Mouse (Mus musculus): ENCODE data around the gene Ttc13.

Ttc13 gene

DNA sequence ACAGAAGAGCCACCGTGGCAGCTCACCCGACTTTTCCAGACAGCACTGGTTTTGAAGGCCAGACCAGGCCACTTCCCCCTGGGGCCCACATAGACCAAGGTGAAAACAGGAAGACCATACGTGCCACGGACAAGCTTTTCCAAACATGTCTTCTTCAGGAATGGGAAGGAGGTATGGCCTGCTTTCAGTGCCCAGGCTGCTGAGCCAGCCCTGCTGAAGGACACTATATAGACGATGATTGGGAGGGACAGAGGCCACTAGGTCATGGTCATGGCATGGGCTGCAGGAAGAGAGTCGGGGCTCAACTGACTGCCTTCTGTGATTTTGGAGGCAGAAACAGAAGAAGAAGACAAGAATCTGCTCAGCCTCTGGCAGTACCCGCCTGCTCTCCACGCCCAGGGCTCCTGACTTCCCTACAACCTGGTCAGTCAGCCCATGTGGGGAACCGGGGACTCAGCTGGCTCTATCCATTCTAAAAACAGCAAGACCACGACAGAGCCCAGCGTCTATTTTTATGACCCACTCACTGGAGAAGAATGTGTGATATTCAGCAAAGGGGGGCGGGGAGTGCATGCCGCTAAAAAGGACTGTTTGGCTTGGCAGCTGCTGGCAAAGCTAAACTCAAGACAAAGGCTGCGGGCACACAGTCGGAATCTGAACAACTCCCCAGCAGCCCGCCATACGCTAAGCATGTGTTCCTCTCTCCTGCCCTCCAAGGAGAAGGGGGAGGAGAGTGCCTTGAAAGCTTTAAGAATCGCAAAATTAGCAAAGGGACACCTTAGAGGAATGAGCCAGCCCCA is 78.0 kb downstream of the Ttc13 start:
- POLR2A ChIA-PET: interaction anchor here in 3 of 4 experiments (1.3 to 1.5 kb wide), 3 partner anchors 9 to 17 kb away, joined by 3 to 6 read pairs (median 4); no protein-coding TSS in a partner anchor

GRCm38 (mm10) chr8:124641599-124641998 is 80.2 kb downstream of the Ttc13 start:
- ChIA-PET POLR2A (no interaction called here), CTCF (no interaction called here)

More for the DNA sequence above, 78.0 kb downstream of the Ttc13 start:
- CTCF ChIA-PET: interaction anchor here in 2 of 4 experiments (0.7 to 0.9 kb wide), 2 partner anchors 11 to 27 kb away, joined by 3 read pairs; no protein-coding TSS in a partner anchor

GRCm38 (mm10) chr8:124635247-124635502 is 86.6 kb downstream of the Ttc13 start:
- POLR2A ChIA-PET: interaction anchor here in 2 of 4 experiments (0.9 to 1.9 kb wide), 7 partner anchors 8 to 42 kb away, joined by 3 to 9 read pairs (median 4); no protein-coding TSS in a partner anchor
- CTCF ChIA-PET: interaction anchor here in 3 of 4 experiments (1.0 to 2.1 kb wide), 4 partner anchors 18 to 42 kb away, joined by 3 to 6 read pairs (median 3); no protein-coding TSS in a partner anchor

DNA sequence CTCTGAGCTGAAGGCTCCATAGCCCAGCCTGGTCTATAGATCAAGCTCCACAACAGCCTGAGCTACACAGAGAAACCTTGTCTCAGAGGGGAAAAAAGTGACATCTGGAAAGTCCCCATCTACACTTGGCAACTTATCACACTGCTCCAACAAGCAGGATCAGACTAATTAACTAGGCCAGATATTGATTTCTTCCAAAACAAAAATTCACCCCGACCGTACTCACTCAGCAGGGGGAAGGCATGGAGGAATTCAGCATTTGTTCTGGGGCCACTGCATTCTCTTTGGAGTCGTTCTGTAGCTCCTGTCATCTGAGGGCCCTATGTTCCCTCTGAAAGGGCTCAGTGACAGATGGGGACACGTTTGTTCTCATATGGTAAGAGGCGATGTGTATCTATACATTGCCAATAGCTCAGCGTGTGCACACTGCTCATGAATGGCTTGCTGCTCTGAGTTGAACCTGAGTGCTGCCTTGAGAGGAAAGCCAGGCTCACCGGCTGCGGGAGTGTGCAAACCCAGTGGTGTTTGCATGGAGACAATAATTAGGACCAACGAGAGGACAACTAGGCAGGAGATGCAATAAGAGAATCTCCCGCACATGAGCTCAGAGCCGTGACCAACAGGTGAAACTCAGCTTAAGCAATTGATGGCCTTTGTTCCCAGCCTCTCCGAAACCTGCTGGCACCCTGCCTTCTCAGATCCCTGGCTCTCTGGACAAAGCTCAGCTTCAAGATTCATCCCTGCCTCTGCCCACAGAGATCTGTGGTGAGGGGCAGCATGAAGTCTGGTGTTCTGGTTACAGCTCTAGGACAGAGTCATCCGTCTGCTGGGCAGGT is 87.2 kb downstream of the Ttc13 start:
- CTCF ChIA-PET: interaction anchor here in 3 of 4 experiments (0.6 to 2.1 kb wide), 4 partner anchors 17 to 43 kb away, joined by 3 to 6 read pairs (median 3); no protein-coding TSS in a partner anchor
- POLR2A ChIA-PET: interaction anchor here (0.6 to 1.9 kb wide), 9 partner anchors 8 to 424 kb away, joined by 3 to 9 read pairs (median 4); partner anchors contain the start of gene 2310022B05Rik (in 1 of the 4)

- POLR2A ChIA-PET: interaction anchor here in 1 of 4 experiments (1.8 kb wide), 1 partner anchor 37 kb away, joined by 3 read pairs; no protein-coding TSS in a partner anchor
- CTCF ChIA-PET: interaction anchor here in 1 of 4 experiments (1.3 to 2.6 kb wide), 3 partner anchors 11 to 44 kb away, joined by 3 to 10 read pairs (median 6); no protein-coding TSS in a partner anchor
Observed at GRCm38 (mm10) chr8:124633001-124633703, 88.6 kb downstream of the Ttc13 start.

GRCm38 (mm10) chr8:124631966-124632365 is 89.8 kb downstream of the Ttc13 start:
- ChIA-PET POLR2A (no interaction called here), CTCF (interaction anchor here in 1 of 4 experiments (0.6 to 2.6 kb wide), 2 partner anchors 24 to 85 kb away, joined by 5 to 10 read pairs; no protein-coding TSS in a partner anchor)

DNA sequence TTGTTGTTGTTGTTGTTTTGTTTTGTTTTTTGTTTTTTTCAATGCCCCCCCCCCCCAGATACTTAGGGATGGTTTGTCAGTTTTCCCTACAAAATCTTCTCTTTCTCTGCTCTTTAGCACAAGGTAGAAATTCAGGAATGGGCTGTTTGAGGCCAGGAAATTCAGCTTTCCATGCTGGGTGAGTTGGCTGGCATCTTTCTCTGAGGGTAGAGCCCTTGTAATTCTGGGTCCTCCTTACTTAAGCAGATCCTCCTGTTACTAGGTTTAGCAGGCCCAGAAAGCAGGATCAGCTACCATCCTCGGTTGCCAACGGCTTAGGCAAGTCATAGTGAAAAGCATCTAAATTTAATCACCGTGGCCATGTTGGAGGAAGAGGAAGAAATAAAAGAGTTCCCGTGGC is 90.9 kb downstream of the Ttc13 start:
- CTCF ChIA-PET: interaction anchor here in 2 of 4 experiments (0.6 kb wide), 3 partner anchors 197 to 977 kb away, joined by 3 to 14 read pairs (median 5); no protein-coding TSS in a partner anchor
- POLR2A ChIA-PET: interaction anchor here in 2 of 4 experiments (0.6 to 1.2 kb wide), 4 partner anchors 9 to 939 kb away, joined by 3 to 4 read pairs (median 3); no protein-coding TSS in a partner anchor

DNA sequence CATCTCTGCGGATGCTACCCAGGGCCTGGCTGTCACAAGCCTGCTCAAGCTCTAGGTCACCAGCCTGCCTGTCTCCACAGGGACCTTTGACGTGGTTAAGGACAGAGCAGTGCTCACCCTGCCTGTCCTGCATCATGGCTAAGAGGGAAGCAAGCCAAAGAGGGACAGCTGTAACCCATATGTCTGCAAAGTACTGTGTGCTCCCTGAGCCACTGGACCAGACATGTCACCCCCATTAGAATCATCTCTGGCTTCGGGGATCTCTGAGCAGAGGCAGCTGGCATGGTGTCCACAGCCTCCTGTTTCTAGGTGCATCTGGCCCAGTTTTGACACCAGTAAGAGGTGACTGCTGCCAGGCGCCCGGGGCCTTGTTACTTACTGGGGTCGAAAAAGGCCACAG is 91.3 kb downstream of the Ttc13 start:
- ChIA-PET CTCF (no interaction called here), POLR2A (interaction anchor here in 1 of 4 experiments (1.2 kb wide), 1 partner anchor 8 kb away, joined by 3 read pairs; no protein-coding TSS in a partner anchor)

DNA sequence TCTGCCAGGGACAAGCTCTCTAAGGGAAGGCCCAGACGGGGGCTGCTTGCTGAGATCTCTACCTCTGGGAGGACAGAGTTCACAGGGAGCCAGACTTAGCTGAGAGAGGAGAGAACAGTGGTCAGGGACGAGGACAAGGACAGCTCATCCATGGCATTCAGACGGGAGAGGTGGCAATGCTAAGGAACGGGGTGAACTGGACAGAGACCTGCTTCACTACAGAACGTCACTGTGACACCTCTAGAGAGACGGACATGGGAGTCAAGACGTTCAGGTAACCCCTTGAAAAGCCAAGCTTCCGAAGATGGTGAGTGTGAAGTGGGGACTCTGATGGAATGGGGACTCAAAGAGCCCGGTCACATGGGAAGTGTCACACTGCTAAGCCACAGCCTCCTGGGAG is 95.5 kb downstream of the Ttc13 start:
- ChIA-PET CTCF (interaction anchor here (0.7 to 1.3 kb wide), 7 partner anchors 8 to 203 kb away, joined by 3 to 5 read pairs (median 3); no protein-coding TSS in a partner anchor), POLR2A (interaction anchor here in 2 of 4 experiments (0.9 to 1.3 kb wide), 3 partner anchors 9 to 50 kb away, joined by 3 to 4 read pairs (median 3); no protein-coding TSS in a partner anchor)
